Mouse (Mus musculus) ES-Bruce4 (cell line): ENCODE measurements around the gene Tmem88b. TPM values are rescaled to one million over a fixed set of nuclear protein-coding genes. Genes with fewer than 3 reads are reported as not detected.
A peak's percentile ranks its signal among the peaks of the same experiment; 100 is the strongest.

Experiments used
- H3K27ac ChIP-seq: 2 replicates; pipeline ENCODE4 v1.5.1; 2012; ENCODE audit warnings: low read length, inconsistent platforms; ENCODE audit not compliant: insufficient read depth
- H3K27me3 ChIP-seq: 2 replicates; pipeline ENCODE4 v1.6.1; 2012; ENCODE audit warnings: mild to moderate bottlenecking, low read length, inconsistent platforms; ENCODE audit not compliant: control insufficient read depth, poor library complexity, insufficient read depth, severe bottlenecking
- H3K36me3 ChIP-seq: 2 replicates; pipeline ENCODE4 v1.6.1; 2012; ENCODE audit warnings: inconsistent platforms, mild to moderate bottlenecking, low read length, moderate library complexity; ENCODE audit not compliant: control insufficient read depth, poor library complexity, insufficient read depth, severe bottlenecking
- H3K4me1 ChIP-seq: one replicate; pipeline ENCODE4 v1.8.1; 2011; ENCODE audit warnings: low read length; ENCODE audit not compliant: control insufficient read depth, insufficient read depth
- H3K4me3 ChIP-seq: 2 replicates; pipeline ENCODE4 v1.5.1; 2011; ENCODE audit warnings: low read depth, mild to moderate bottlenecking, low read length
- H3K9ac ChIP-seq: 2 replicates; pipeline ENCODE4 v1.6.1; 2012; ENCODE audit warnings: low read depth, mild to moderate bottlenecking, inconsistent platforms; ENCODE audit not compliant: poor library complexity, severe bottlenecking
- H3K9me3 ChIP-seq: replicated peaks from 2 replicates; pipeline ENCODE4 v1.6.1; 2012; ENCODE audit warnings: mild to moderate bottlenecking, low read length, inconsistent platforms; ENCODE audit not compliant: control insufficient read depth, poor library complexity, insufficient read depth, severe bottlenecking
- CTCF ChIP-seq: IDR thresholded peaks from one replicate; pipeline ENCODE4 v1.8.1; 2011; ENCODE audit warnings: low read depth, low read length
- EP300 ChIP-seq: IDR thresholded peaks from 2 replicates; pipeline ENCODE4 v1.6.1; 2011; ENCODE audit warnings: low read depth, low read length; ENCODE audit not compliant: insufficient read depth
- POLR2A ChIP-seq: IDR thresholded peaks from one replicate; pipeline ENCODE4 v1.8.1; 2011; ENCODE audit warnings: low read length; ENCODE audit not compliant: insufficient read depth
- polyA plus RNA-seq: library from polyadenylated mRNA; stranded (reverse); fragments of >200 nt; gene quantifications from 2 replicates; pipeline ENCODE4 v1.2.4, GENCODE M21; 2011; ENCODE audit warnings: low read depth; ENCODE audit not compliant: missing spikeins, insufficient read depth, insufficient read length

Gene Tmem88b
- polyA plus RNA-seq, 1 experiment, result 0.40 TPM

DNA sequence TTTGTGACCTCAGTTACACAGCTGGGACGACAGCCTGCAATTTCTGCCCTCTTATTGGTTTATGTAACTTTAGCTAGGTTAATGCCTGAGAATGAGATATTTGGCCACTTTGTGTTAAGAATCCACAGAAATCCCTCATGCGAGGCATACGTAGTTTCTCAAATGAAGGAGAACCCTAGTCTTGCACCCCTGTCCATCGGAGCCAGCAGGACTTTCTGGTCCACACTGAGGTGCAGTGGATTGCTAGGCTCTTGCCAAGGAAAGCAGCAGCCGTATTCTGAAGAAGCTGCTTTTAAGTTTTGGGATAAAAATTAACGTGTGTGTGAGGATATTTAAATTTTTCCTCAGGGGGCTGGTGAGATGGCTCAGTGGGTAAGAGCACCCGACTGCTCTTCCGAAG lies 44.9 kb upstream of the Tmem88b start:
- Histone ChIP-seq H3K9ac (no peak overlapping the region), H3K36me3 (peaks cover 5% of the 10 kb centered on the region; the same call in 1 of the 2 replicates), H3K4me3 (peak overlapping the region; percentile 48), H3K9me3 (no peaks in the 10 kb centered on the region), H3K27ac (peak overlapping the region; percentile 43; the same call in 1 of the 2 replicates), H3K4me1 (peaks cover 2% of the 10 kb centered on the region), H3K27me3 (no peaks in the 10 kb centered on the region)
- TF ChIP-seq EP300, result no peak
- TF ChIP-seq CTCF, result no peak
- no peak for TF ChIP-seq POLR2A

DNA sequence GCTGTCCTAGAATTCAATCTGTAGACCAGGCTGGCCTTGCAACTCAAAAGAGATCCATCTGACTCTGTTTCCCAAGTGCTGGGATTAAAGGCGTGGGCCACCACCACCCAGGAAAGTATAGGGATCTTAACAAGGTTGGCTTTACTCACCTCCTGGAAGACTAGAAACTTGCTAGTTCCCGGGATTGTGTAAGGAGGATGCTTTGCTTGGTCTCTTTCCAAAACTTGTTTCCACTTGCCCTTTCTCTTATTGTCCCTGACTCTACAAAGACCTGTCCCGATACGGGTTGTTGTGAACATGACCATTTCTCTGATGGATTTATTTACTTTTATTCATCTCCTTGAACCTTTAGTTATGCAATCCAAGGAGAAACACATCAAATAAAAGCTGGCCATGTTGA lies 44.2 kb upstream of the Tmem88b start:
- peaks cover 2% of the 10 kb centered on the region for H3K4me1 ChIP-seq
- peak overlapping the region; percentile 47 for H3K27ac ChIP-seq
- no peak overlapping the region for H3K4me3 ChIP-seq
- no peak for TF ChIP-seq EP300
- TF ChIP-seq POLR2A, result no peak
- no peak for TF ChIP-seq CTCF
- peaks cover 12% of the 10 kb centered on the region for H3K36me3 ChIP-seq
- H3K9me3 ChIP-seq, result no peaks in the 10 kb centered on the region
- H3K9ac ChIP-seq, result no peak overlapping the region
- H3K27me3 ChIP-seq, result no peaks in the 10 kb centered on the region

DNA sequence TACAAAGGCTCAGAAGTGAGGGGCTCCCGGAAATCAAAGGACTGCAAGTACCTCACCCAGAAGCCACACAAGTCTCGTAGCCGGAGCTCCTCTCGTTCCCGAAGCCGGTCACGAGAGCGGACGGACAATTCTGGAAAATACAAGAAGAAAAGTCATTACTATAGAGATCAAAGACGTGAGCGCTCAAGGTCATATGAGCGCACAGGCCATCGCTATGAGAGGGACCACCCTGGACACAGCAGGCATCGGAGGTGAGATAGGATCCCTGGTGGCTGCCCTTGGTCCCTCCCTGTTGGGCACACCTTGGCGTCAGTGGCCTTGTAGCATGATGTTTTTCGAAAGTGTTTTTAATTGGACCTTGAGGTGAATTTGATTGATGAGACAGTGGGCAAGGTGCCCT lies 37.8 kb upstream of the Tmem88b start:
- H3K4me1 ChIP-seq, result no peaks in the 10 kb centered on the region
- no peak overlapping the region for H3K9ac ChIP-seq
- H3K9me3 ChIP-seq, result no peaks in the 10 kb centered on the region
- no peaks in the 10 kb centered on the region for H3K27me3 ChIP-seq
- no peak overlapping the region for H3K4me3 ChIP-seq
- H3K27ac ChIP-seq, result no peak overlapping the region
- TF ChIP-seq EP300 (no peak), POLR2A (no peak), CTCF (no peak)
- H3K36me3 ChIP-seq, result peaks cover 70% of the 10 kb centered on the region

DNA sequence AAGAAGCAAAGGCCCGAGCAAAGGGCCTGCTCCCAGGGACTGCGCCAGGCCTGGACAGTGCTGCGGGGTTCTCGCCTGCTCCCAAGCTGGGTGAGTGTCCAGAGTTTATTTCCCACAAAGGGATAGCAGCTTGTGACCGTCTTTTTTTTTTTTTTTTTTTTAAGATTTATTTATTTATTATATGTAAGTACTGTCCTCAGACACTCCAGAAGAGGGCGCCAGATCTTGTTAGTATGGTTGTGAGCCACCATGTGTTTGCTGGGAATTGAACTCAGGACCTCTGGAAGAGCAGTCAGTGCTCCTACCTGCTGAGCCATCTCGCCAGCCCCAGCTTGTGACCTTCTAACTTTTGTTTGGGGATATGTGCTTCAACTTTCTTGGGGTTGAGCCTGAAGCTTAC lies 35.4 kb upstream of the Tmem88b start:
- no peak overlapping the region for H3K27ac ChIP-seq
- H3K36me3 ChIP-seq, result peaks cover 90% of the 10 kb centered on the region
- no peaks in the 10 kb centered on the region for H3K27me3 ChIP-seq
- H3K4me3 ChIP-seq, result no peak overlapping the region
- H3K9ac ChIP-seq, result no peak overlapping the region
- no peaks in the 10 kb centered on the region for H3K9me3 ChIP-seq
- no peak for TF ChIP-seq EP300
- TF ChIP-seq CTCF, result peak; percentile 1
- TF ChIP-seq POLR2A, result no peak
- H3K4me1 ChIP-seq, result no peaks in the 10 kb centered on the region

DNA sequence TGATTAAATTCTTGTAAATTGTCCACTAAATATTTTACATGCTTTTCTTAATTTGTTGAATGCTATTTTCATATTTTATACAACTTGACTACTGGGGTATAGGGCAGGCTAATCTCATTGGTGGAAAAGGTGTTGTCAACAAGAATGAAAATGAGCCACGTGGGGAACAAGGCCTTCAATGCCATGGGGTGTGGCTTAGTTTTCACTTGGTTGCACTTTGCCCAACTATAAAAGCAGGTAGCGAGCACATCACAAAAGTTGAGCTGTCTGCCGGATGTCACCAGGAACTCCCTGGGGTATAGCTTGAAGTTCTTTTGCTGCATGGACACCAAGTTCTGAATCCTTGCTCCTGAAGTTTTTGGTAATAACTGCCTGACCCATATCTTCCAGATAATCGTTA lies 31.9 kb upstream of the Tmem88b start:
- H3K4me3 ChIP-seq, result no peak overlapping the region
- H3K27ac ChIP-seq, result no peak overlapping the region
- H3K27me3 ChIP-seq, result no peaks in the 10 kb centered on the region
- H3K4me1 ChIP-seq, result no peaks in the 10 kb centered on the region
- TF ChIP-seq EP300 (no peak), CTCF (no peak), POLR2A (no peak)
- H3K9me3 ChIP-seq, result no peaks in the 10 kb centered on the region
- peaks cover 83% of the 10 kb centered on the region for H3K36me3 ChIP-seq
- H3K9ac ChIP-seq, result no peak overlapping the region

DNA sequence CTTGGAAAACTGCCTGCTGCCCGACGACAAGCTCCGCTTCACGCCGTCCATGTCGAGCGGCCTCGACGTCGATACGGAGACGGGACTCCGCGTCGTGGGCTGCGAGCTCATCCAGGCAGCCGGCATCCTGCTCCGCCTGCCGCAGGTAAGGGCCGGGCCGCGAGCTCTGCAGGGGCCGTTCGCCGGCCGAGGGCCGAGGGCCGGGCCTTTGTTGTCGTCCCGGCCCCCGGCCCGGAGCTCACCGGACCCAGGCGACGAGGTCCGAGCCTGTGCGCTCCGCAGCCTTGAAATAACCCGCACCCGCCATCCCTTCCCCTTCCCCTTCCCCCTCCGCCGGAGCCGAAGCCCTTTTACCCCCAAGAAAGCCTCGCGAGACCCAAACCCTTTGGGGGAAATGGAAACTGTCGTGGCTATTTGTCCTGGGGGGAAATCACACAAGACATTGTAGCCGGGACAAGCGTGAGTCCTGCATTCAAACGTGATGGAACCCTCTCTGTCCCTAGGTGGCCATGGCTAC lies 27.0 kb upstream of the Tmem88b start:
- Histone ChIP-seq H3K9me3 (no peaks in the 10 kb centered on the region), H3K27me3 (no peaks in the 10 kb centered on the region), H3K4me3 (peak overlapping the region; percentile 100), H3K9ac (peak overlapping the region; percentile 94), H3K27ac (peak overlapping the region; percentile 12; the same call in 1 of the 2 replicates), H3K4me1 (no peaks in the 10 kb centered on the region), H3K36me3 (peaks cover 65% of the 10 kb centered on the region)
- no peak for TF ChIP-seq EP300
- no peak for TF ChIP-seq CTCF
- no peak for TF ChIP-seq POLR2A
